28 mouse cellular contexts compared by ENCODE assay signal in the genomic region with DNA sequence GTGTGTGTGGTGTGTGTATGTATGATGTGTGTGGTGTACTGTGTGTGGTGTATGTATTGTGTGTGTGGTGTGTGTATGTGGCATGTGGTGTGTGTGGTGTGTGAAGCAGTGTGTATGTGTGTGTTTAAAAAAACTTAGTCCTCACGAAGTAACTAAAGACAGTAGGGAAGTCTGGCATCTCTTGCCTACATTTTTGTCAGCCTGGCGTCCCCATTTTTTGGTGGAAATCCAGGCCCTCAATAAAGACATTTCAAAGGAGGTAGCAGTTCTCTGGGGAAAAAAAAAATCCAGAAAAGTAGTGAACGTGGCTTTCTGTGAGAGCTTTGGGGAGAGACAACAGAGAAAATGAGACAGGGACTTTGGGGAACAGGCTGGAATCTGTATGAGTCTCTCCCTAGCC.
DNase-seq lines count a peak whose midpoint lies in the region; ATAC-seq lines count a peak whose summit lies in the region.
"Had no signal": no experiment of that assay in that cellular context is flagged by ENCODE, and none has a peak within 500 bp of the region (broad histone marks: within the 10 kb centered on the region; RNA-seq: fewer than 3 reads in every experiment).

No protein-coding gene starts in this region.

- 80% methylated on average over 3 of the region's 3 CpGs for WGBS in embryonic facial prominence, embryonic 13.5 days
- 81% methylated on average over 3 of the region's 3 CpGs for WGBS in embryonic facial prominence, embryonic 10.5 days

- no peak for DNase-seq in embryonic facial prominence, embryonic 10.5 days (ENCODE audit: low spot score)
- DNase-seq in frontal cortex, postnatal 10 days (ENCODE audit: low spot score in 2 of 2): no peak
- DNase-seq in right cerebral cortex, postnatal 10 days (ENCODE audit: low spot score in 2 of 2): peak; percentile 35 to 43
- DNase-seq in right cerebral cortex, adult 2 months (ENCODE audit: low spot score in 2 of 2): no peak
- DNase-seq in brain, adult 2 months (ENCODE audit: low read depth, low spot score): peak; percentile 58
- DNase-seq: adrenal gland, adult 8-10 months; adrenal gland, postnatal 14 days; adrenal gland, postnatal 36 days; B cell, adult 2 months; cerebellum, adult 11 months; cerebellum, adult 18-20 months; cerebellum, adult 8-10 months; cerebellum, adult 9-11 months; cerebellum, postnatal 14 days; embryo, embryonic 11 days had no signal

- no peak overlapping the region for H3K4me2 ChIP-seq in embryonic facial prominence, embryonic 13.5 days
- H3K4me2 ChIP-seq: embryonic facial prominence, embryonic 12.5 days; embryonic facial prominence, embryonic 15.5 days; forebrain, embryonic 12.5 days; forebrain, embryonic 15.5 days had no signal

- no peak overlapping the region for H3K27ac ChIP-seq in embryonic facial prominence, embryonic 13.5 days
- H3K27ac ChIP-seq in embryonic facial prominence, embryonic 10.5 days (replicated peaks): no peak overlapping the region
- H3K27ac ChIP-seq: embryonic facial prominence, embryonic 12.5 days; embryonic facial prominence, embryonic 15.5 days; forebrain, embryonic 10.5 days; forebrain, embryonic 12.5 days; forebrain, embryonic 15.5 days had no signal

- no peaks in the 10 kb centered on the region for H3K27me3 ChIP-seq in embryonic facial prominence, embryonic 13.5 days
- no peaks in the 10 kb centered on the region for H3K27me3 ChIP-seq in embryonic facial prominence, embryonic 10.5 days (replicated peaks; ENCODE audit: low read depth, poor library complexity, severe bottlenecking)
- H3K27me3 ChIP-seq: CH12.LX; embryonic facial prominence, embryonic 15.5 days; forebrain, embryonic 15.5 days; Patski had no signal

- no peaks in the 10 kb centered on the region for H3K36me3 ChIP-seq in embryonic facial prominence, embryonic 13.5 days
- H3K36me3 ChIP-seq in embryonic facial prominence, embryonic 10.5 days (replicated peaks): no peaks in the 10 kb centered on the region
- H3K36me3 ChIP-seq: embryonic facial prominence, embryonic 12.5 days; embryonic facial prominence, embryonic 15.5 days; forebrain, embryonic 10.5 days; forebrain, embryonic 12.5 days; forebrain, embryonic 15.5 days; G1E had no signal

- no peaks in the 10 kb centered on the region for H3K9me3 ChIP-seq in embryonic facial prominence, embryonic 13.5 days
- no peaks in the 10 kb centered on the region for H3K9me3 ChIP-seq in embryonic facial prominence, embryonic 10.5 days
- H3K9me3 ChIP-seq: embryonic facial prominence, embryonic 12.5 days; embryonic facial prominence, embryonic 15.5 days; forebrain, embryonic 10.5 days; forebrain, embryonic 12.5 days; forebrain, embryonic 15.5 days had no signal

- ATAC-seq in embryonic facial prominence, embryonic 13.5 days (ENCODE audit: insufficient number of reproducible peaks, insufficient read depth, low FRiP score, low TSS enrichment, low read depth): 0 out of 2 replicates have a peak, but pooled peaks have one; percentile 26
- ATAC-seq in frontal cortex, adult (ENCODE audit: low TSS enrichment): peak; percentile 60; the same call in 1 of the 2 replicates
- ATAC-seq: activated CD4-positive, CD25-positive, alpha-beta regulatory T cell, adult 4 months; CD4-positive, CD25-positive, alpha-beta regulatory T cell, adult 4 months; Patski had no signal

- H3K9ac ChIP-seq in embryonic facial prominence, embryonic 13.5 days: no peak overlapping the region
- H3K9ac ChIP-seq: embryonic facial prominence, embryonic 12.5 days; embryonic facial prominence, embryonic 15.5 days; forebrain, embryonic 12.5 days; forebrain, embryonic 15.5 days had no signal

- no peak overlapping the region for H3K4me3 ChIP-seq in embryonic facial prominence, embryonic 13.5 days
- H3K4me3 ChIP-seq in embryonic facial prominence, embryonic 10.5 days: no peak overlapping the region
- H3K4me3 ChIP-seq: embryonic facial prominence, embryonic 12.5 days; embryonic facial prominence, embryonic 15.5 days; erythroblast, embryonic 14.5 days; forebrain, embryonic 10.5 days; forebrain, embryonic 12.5 days; forebrain, embryonic 15.5 days had no signal

- H3K4me1 ChIP-seq in embryonic facial prominence, embryonic 13.5 days: no peaks in the 10 kb centered on the region
- H3K4me1 ChIP-seq in embryonic facial prominence, embryonic 10.5 days: peaks cover 5% of the 10 kb centered on the region; the same call in 1 of the 2 replicates
- H3K4me1 ChIP-seq: embryonic facial prominence, embryonic 12.5 days; embryonic facial prominence, embryonic 15.5 days had no signal

Comparison
In these comparisons a context has a peak if more than half of its experiments do, and no peak if none do; other contexts are left out.
1. DNase-seq: peak in right cerebral cortex, postnatal 10 days (2 of 2) and brain, adult 2 months (single experiment); none in embryonic facial prominence, embryonic 10.5 days (single experiment), frontal cortex, postnatal 10 days (0 of 2) and right cerebral cortex, adult 2 months (0 of 2).